ENCODE assay signal across 8 mouse cellular contexts in the genomic region with DNA sequence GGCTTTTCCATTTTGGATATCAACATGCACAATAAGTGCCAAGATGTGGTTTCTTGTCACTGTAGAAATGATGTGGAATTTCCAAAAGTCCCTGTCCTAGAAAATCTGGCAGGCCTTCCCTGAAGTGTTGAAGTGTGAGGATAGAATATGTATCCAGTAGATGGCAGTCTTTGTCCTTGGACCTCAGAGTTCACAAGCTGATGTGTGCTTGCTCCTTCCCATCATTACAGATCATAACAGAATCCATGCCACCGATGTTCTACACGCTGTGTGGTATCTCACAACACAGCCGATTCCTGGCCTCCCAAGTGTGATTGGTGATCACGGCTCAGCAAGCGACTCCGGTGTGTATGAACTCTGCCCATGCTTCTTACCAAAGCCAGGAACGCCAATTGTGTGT. TPM values are rescaled to one million over a fixed set of nuclear protein-coding genes. Genes with fewer than 3 reads are reported as not detected.
DNase-seq lines count a peak whose midpoint lies in the region; ATAC-seq lines count a peak whose summit lies in the region.
"Had no signal": no experiment of that assay in that cellular context is flagged by ENCODE, and none has a peak within 500 bp of the region (broad histone marks: within the 10 kb centered on the region; RNA-seq: fewer than 3 reads in every experiment).

No protein-coding gene starts in this region.

- peaks cover 12% of the 10 kb centered on the region for H3K4me1 ChIP-seq in forebrain, embryonic 15.5 days

- no peak overlapping the region for H3K9ac ChIP-seq in forebrain, embryonic 15.5 days (replicated peaks)
- H3K9ac ChIP-seq: limb, embryonic 13.5 days had no signal

- peak; percentile 3 to 57 for DNase-seq in layer of hippocampus, adult 18-20 months (ENCODE audit: low spot score in 2 of 2)
- DNase-seq in layer of hippocampus, postnatal 36 days: no peak
- peak; percentile 54 for DNase-seq in ZHBTc4 (ENCODE audit: low read depth, low spot score)
- DNase-seq in lung, postnatal 14 days: peak; percentile 9
- no peak for DNase-seq in urinary bladder, postnatal 10 days (ENCODE audit: low spot score)
- no peak for DNase-seq in T-cell, adult 2 months (ENCODE audit: low spot score)

- no peaks in the 10 kb centered on the region for H3K27me3 ChIP-seq in forebrain, embryonic 15.5 days
- H3K27me3 ChIP-seq: limb, embryonic 13.5 days had no signal

- H3K36me3 ChIP-seq in forebrain, embryonic 15.5 days: no peaks in the 10 kb centered on the region

- no peak overlapping the region for H3K27ac ChIP-seq in forebrain, embryonic 15.5 days (replicated peaks)
- H3K27ac ChIP-seq: limb, embryonic 13.5 days had no signal

- peak; percentile 70 for ATAC-seq in forebrain, embryonic 15.5 days (replicated peaks)

- WGBS in forebrain, embryonic 15.5 days: 54% methylated on average over 7 of the region's 7 CpGs

- H3K9me3 ChIP-seq in forebrain, embryonic 15.5 days: no peaks in the 10 kb centered on the region
- H3K9me3 ChIP-seq: limb, embryonic 13.5 days had no signal

- no peak overlapping the region for H3K4me2 ChIP-seq in forebrain, embryonic 15.5 days (replicated peaks)
- H3K4me2 ChIP-seq: limb, embryonic 13.5 days had no signal

- H3K4me3 ChIP-seq in forebrain, embryonic 15.5 days: no peak overlapping the region
- H3K4me3 ChIP-seq: limb, embryonic 13.5 days had no signal

RNA-seq across cellular contexts. Expression of a gene that starts 36.9 kb away (rescaled TPM):
- total RNA-seq in layer of hippocampus, adult 18-20 months (2021): 10 to 100 TPM; 43.4 to 46.4 TPM
- 10 to 100 TPM; 55.1 to 57.4 TPM for total RNA-seq in layer of hippocampus, postnatal 36 days (2021)
- 15.6 and 19.6 TPM in 2 replicates for polyA plus RNA-seq in forebrain, embryonic 15.5 days (2015; fragmentation: Nextera tagmentation; extraction: Ambion mirVana)

Comparison
In these comparisons a context has a peak if more than half of its experiments do, and no peak if none do; other contexts are left out.
1. DNase-seq: peak in layer of hippocampus, adult 18-20 months (2 of 2), ZHBTc4 (single experiment) and lung, postnatal 14 days (single experiment); none in layer of hippocampus, postnatal 36 days (0 of 2), urinary bladder, postnatal 10 days (single experiment) and T-cell, adult 2 months (single experiment).